12 mouse cellular contexts compared by ENCODE assay signal in the genomic region with DNA sequence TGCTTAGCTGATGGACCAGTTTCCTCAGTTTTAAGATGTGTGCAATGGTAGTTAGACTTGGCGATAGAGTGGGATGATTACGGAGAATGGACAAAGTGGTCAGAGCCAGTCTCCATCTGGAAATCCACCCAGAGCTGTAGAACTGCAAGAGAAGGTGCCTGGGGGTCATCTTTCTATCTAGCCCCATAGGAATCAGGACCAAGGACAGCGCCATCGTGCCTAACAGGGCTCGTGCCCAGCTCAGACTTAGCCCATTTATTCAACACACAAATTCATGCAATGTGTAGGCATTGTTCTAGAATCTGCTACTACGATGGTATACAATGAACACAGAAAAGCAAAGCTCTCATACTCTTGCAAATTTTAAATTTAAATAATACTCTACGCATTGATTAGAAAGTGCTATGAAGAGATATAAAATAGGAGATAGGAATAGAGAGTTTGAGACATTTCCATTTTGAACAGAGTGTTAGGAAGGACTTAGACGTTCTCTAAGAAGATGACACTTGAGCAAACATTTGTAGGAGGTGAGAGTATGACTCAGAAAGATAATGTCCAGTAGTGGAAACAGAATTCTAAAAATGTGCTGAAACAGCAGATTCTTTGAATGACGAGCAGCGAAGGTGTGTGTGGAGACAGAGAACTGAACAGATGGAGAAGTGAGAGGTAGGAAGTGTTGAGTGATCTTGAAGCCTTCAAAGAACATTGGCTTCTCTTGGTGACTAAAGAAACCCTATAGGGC. TPM values are rescaled to one million over a fixed set of nuclear protein-coding genes. Genes with fewer than 3 reads are reported as not detected.
DNase-seq lines count a peak whose midpoint lies in the region; ATAC-seq and TF ChIP-seq lines count a peak whose summit lies in the region.
"Had no signal": no experiment of that assay in that cellular context is flagged by ENCODE, and none has a peak within 500 bp of the region (broad histone marks: within the 10 kb centered on the region; RNA-seq: fewer than 3 reads in every experiment).

No protein-coding gene starts in this region.

- H3K9me3 ChIP-seq in stomach, postnatal 0 days (ENCODE audit: control insufficient read depth, low read length): no peaks in the 10 kb centered on the region
- H3K9me3 ChIP-seq: heart, embryonic 15.5 days; limb, embryonic 15.5 days; neural tube, embryonic 12.5 days; stomach, embryonic 15.5 days had no signal

- H3K36me3 ChIP-seq in stomach, postnatal 0 days (ENCODE audit: control insufficient read depth, insufficient read depth, low read length): no peaks in the 10 kb centered on the region
- H3K36me3 ChIP-seq: heart, embryonic 15.5 days; limb, embryonic 15.5 days; neural tube, embryonic 12.5 days; stomach, embryonic 15.5 days had no signal

- no peak overlapping the region for H3K27ac ChIP-seq in stomach, postnatal 0 days (replicated peaks)
- H3K27ac ChIP-seq: heart, embryonic 15.5 days; limb, embryonic 15.5 days; neural tube, embryonic 12.5 days; stomach, embryonic 15.5 days had no signal

- H3K9ac ChIP-seq in stomach, postnatal 0 days (ENCODE audit: low read length): no peak overlapping the region
- H3K9ac ChIP-seq: heart, embryonic 15.5 days; limb, embryonic 15.5 days; neural tube, embryonic 12.5 days; stomach, embryonic 15.5 days had no signal

- no peak for TF ChIP-seq EP300 in stomach, postnatal 0 days (optimal IDR thresholded peaks at IDR 0.05)

- H3K4me1 ChIP-seq in stomach, postnatal 0 days (replicated peaks; ENCODE audit: control insufficient read depth, insufficient read depth): no peaks in the 10 kb centered on the region
- H3K4me1 ChIP-seq: heart, embryonic 15.5 days; limb, embryonic 15.5 days; neural tube, embryonic 12.5 days; stomach, embryonic 15.5 days had no signal

- H3K27me3 ChIP-seq in stomach, postnatal 0 days (ENCODE audit: control insufficient read depth, insufficient read depth, low read length): no peaks in the 10 kb centered on the region
- H3K27me3 ChIP-seq: heart, embryonic 15.5 days; limb, embryonic 15.5 days; neural tube, embryonic 12.5 days; stomach, embryonic 15.5 days had no signal

- no peak overlapping the region for H3K4me3 ChIP-seq in stomach, postnatal 0 days (ENCODE audit: low read depth, low read length)
- H3K4me3 ChIP-seq: heart, embryonic 15.5 days; limb, embryonic 15.5 days; neural tube, embryonic 12.5 days; stomach, embryonic 15.5 days had no signal

- TF ChIP-seq CTCF in stomach, postnatal 0 days (IDR thresholded peaks at IDR 0.05; ENCODE audit: low read depth): no peak

- no peak overlapping the region for H3K4me2 ChIP-seq in stomach, postnatal 0 days (replicated peaks; ENCODE audit: low read depth)
- H3K4me2 ChIP-seq: heart, embryonic 15.5 days; limb, embryonic 15.5 days; neural tube, embryonic 12.5 days; stomach, embryonic 15.5 days had no signal

- intact Hi-C loops in heart, postnatal 10 days (cut with DNase I): no loop called here

- 54% methylated on average over 10 of the region's 10 CpGs for WGBS in stomach, postnatal 0 days

- no peak for ATAC-seq in stomach, postnatal 0 days (ENCODE audit: low FRiP score, low TSS enrichment)

- DNase-seq in heart, postnatal 10 days: peak; percentile 6 to 34
- no peak for DNase-seq in heart, adult 11 months
- DNase-seq in thymus, postnatal 14 days: peak; percentile 9
- no peak for DNase-seq in thymus, adult 18-20 months
- peak; percentile 28 for DNase-seq in embryo, embryonic 9.5 days (ENCODE audit: extremely low spot score)
- DNase-seq in stomach, postnatal 0 days (ENCODE audit: low spot score): peak; percentile 22
- DNase-seq in spleen, postnatal 14 days (ENCODE audit: low spot score in 2 of 2): no peak
- DNase-seq in right cerebral cortex, postnatal 25 days: no peak

RNA-seq across cellular contexts. Expression of gene Olfr1340, which starts 2.0 kb away (rescaled TPM):
- total RNA-seq in heart, postnatal 10 days (2021): not detected
- not detected in 2 replicates for polyA plus RNA-seq in stomach, postnatal 0 days (2015; fragmentation: Nextera tagmentation; extraction: Ambion mirVana)
- polyA plus RNA-seq: heart, embryonic 15.5 days; limb, embryonic 15.5 days; neural tube, embryonic 12.5 days; stomach, embryonic 15.5 days had no signal

RNA-seq across cellular contexts. Expression of gene Olfr1339, which starts 10.1 kb away (rescaled TPM):
- total RNA-seq in heart, postnatal 10 days (2021): not detected
- polyA plus RNA-seq in stomach, postnatal 0 days (2015; fragmentation: Nextera tagmentation; extraction: Ambion mirVana): not detected in 2 replicates
- polyA plus RNA-seq: heart, embryonic 15.5 days; limb, embryonic 15.5 days; neural tube, embryonic 12.5 days; stomach, embryonic 15.5 days had no signal

RNA-seq across cellular contexts. Expression of gene Olfr1341, which starts 18.6 kb away (rescaled TPM):
- total RNA-seq in heart, postnatal 10 days (2021): not detected
- not detected in 2 replicates for polyA plus RNA-seq in stomach, postnatal 0 days (2015; fragmentation: Nextera tagmentation; extraction: Ambion mirVana)
- polyA plus RNA-seq: heart, embryonic 15.5 days; limb, embryonic 15.5 days; neural tube, embryonic 12.5 days; stomach, embryonic 15.5 days had no signal

RNA-seq across cellular contexts. Expression of gene Olfr1342, which starts 29.4 kb away (rescaled TPM):
- total RNA-seq in heart, postnatal 10 days (2021): not detected
- polyA plus RNA-seq in stomach, postnatal 0 days (2015; fragmentation: Nextera tagmentation; extraction: Ambion mirVana): not detected in 2 replicates
- polyA plus RNA-seq: heart, embryonic 15.5 days; limb, embryonic 15.5 days; neural tube, embryonic 12.5 days; stomach, embryonic 15.5 days had no signal

RNA-seq across cellular contexts. Expression of gene Olfr1338, which starts 36.6 kb away (rescaled TPM):
- not detected for total RNA-seq in heart, postnatal 10 days (2021)
- not detected in 2 replicates for polyA plus RNA-seq in stomach, postnatal 0 days (2015; fragmentation: Nextera tagmentation; extraction: Ambion mirVana)
- polyA plus RNA-seq: heart, embryonic 15.5 days; limb, embryonic 15.5 days; neural tube, embryonic 12.5 days; stomach, embryonic 15.5 days had no signal

Comparison
In these comparisons a context has a peak if more than half of its experiments do, and no peak if none do; other contexts are left out.
1. DNase-seq: peak in heart, postnatal 10 days (2 of 2), thymus, postnatal 14 days (single experiment), embryo, embryonic 9.5 days (single experiment) and stomach, postnatal 0 days (single experiment); none in heart, adult 11 months (single experiment), thymus, adult 18-20 months (0 of 2), spleen, postnatal 14 days (0 of 2) and right cerebral cortex, postnatal 25 days (single experiment).